Mouse (Mus musculus) cerebellum, adult 8-10 months (tissue): ENCODE data around the gene Cltc.
"Not testable (repeated sequence)": the region's sequence is repeated elsewhere in the genome, so short reads cannot be mapped to it uniquely, and the experiment has no call there.

Experiments used
- DNase-seq: peaks from one replicate; pipeline ENCODE4 v3.0.0; 2022

Gene Cltc

DNA sequence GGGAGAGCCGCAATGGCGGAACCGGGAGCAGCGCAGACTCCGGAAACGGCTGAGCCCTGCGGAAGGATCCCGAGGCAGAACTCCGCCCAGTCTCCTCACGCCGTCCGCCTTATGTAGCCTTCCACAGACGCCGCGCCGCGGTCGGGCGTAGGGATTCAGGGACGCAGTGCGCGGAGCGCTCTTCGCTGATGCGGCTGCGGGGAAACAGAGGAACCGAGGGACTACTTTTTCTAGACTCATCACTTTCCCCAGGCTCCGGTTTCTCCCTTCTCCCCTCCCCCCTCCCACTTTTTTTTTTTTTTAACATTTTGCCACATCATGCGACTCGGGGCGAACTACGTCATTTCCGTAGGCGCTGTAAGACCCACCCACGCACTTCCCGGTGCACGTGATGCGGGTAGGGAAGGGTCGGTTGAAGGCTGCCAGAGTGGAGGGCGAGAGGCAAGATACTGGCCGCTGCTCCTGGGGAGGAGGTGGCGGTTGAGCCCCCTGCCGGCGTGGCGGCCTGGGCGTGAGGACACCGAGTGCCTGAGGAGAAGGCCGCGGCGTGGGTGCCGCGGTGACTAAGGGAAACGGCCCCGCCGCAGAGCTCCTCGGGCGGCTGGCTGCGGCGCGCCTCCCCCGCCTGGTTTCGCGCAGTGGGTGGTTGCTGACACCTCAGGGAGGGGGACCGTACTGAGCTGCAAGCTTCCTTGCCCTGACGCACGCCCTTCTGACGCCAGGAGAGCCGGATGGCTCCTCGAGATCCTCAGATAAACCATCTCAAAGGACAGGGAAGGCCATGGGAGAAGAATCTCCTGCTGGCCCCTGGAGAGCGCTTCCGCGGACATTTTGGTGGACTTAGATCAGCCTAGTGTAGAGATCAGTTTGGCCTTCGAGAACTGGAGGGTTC, at the start of gene Cltc:
Gene Cltc, minus strand, starts transcription at position 86 of the 892 bp plus-strand sequence.
- peak; percentile 98 for DNase-seq

DNA sequence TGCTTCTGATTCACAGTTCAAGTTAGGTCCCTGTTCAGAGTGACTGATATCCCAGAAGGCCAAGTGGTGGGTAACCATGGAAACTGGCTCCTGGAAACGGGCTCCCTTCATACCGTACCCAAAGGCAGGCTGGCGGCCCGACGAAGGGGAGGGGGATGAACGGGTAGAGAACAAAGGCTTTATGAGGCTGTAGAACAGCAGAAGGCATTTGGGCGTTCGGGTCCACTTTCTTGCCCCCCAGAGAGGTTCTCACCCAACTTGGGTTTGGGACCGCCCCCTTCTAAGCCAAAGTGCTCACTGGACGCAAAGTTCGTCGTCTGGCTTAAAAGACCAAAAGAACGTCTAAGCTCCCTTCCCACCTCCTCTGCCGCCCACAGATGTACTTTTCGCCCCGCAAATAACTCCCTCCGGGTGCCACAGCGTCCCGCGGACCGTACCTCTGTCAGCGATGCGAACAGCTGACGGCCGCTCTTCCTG, 49.7 kb upstream of the Cltc start:
- DNase-seq = no peak

DNA sequence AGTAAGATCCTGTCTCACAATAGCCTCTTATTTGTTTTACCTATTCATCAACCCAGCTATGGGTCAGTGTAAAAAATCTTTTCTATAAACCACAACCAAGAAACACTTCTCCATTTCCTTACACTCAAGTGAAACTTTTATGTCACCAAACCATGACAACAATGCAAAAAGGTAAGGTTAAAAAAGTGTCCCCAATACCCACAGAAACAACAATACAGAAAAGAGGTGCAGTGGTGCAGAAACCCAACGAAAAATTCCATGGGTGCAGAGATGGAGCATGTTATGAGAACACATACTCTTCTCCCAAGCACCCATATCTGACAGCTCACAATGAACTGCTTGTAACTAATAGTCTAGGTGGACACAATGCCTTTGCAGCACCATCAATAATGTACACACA, 36.8 kb upstream of the Cltc start:
- DNase-seq = no peak

DNA sequence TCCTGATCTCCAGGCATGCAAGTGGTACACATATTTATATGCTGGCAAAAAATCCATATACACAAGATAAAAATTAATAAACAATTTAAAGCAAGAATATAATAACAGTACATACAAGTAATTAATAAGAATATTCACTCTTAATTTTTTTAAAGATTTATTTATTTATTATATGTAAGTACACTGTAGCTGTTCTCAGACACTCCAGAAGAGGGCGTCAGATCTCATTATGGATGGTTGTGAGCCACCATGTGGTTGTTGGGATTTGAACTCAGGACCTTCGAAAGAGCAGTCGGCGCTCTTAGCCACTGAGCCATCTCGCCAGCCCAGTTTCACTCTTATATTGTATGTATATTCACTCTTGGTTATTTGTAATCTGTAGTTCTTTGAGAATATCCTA, 30.1 kb upstream of the Cltc start:
- not testable (repeated sequence) for DNase-seq

- no peak for DNase-seq
These were observed 28.4 kb upstream of the Cltc start for GRCm38 (mm10) chr11:86785767-86786166.

DNA sequence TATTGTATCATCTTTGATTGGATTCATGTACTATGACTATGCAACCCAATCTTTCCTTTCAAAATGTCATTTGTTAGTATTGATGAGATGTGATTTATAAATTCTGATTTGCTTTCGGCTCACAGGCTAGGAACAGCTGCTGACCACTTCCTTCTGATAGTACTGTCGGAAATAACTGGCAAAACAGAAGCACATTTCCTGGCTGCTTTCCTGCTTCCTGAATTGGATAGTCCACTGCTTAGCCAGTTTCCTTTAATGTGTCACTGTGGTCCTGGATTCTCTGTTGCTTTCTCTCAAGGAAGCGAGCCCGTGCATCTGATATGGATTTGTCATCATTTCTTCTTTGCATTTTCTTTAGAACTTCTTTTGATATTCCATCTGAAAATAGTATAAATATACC, 12.5 kb upstream of the Cltc start:
- no peak for DNase-seq

DNA sequence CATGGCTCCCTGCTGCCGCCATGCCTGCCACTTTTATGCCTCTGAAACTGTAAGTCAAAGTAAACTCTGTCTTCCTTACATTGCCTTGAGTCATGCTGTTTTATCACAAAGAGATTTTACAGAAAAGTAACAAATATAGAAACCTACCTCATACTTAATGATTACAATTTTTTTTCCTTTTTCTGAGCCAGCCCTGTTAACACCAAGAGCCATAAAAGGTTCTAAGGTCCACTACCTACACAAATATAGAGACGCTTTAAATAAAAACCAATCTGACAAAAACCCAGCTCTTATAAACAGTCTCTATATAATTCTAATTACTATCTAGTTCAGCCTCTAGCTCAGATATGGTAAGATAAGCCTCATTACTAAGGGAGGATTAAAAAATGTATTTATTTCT, 7.1 kb upstream of the Cltc start:
- no peak for DNase-seq

GRCm38 (mm10) chr11:86763127-86763526, 5.8 kb upstream of the Cltc start:
- not testable (repeated sequence) for DNase-seq

- DNase-seq = no peak
These were observed 3.0 kb upstream of the Cltc start for GRCm38 (mm10) chr11:86760357-86760756.

- DNase-seq = no peak
These were observed 2.5 kb upstream of the Cltc start for GRCm38 (mm10) chr11:86759886-86760285.

GRCm38 (mm10) chr11:86759226-86759625, 1.9 kb upstream of the Cltc start:
- DNase-seq = no peak

DNA sequence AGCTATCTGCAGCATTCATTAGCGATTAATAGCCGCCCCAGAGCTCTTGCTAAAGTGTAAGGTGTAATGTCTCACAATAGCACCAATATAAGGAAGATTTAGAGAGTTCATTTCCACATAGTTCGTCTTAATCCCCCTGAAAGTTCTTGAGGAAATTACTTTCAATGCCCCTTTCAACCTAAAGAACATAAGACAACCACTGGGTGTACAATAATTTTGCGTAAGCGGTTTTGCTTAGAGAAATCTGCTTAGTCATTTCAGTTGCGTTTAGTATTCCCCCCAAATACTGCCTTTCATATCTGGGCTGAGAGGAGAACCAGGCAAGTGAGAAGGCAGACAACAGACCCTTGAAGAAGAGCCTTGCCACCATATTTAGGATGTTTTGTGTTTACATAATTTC, 1.2 kb upstream of the Cltc start:
- no peak for DNase-seq

DNA sequence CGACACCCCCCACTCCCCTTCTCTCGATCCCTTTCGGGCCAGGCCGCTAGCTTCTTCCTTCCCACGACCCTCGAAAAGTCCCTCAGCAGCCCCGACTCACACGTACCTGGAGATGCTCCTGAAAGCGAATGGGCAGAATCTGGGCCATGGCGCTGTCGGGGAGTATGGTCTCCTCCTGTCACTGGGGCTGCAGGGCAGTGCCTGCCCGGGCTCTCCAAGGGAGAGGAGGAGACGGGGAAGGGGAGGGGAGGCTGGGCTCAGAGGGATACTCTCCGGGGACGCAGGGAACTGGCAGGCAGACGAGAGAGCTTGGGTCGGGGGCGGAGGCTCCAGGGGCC, 254 bp downstream of the Cltc start:
- DNase-seq = no peak

GRCm38 (mm10) chr11:86756156-86757141, 916 bp downstream of the Cltc start:
- peak; percentile 47 for DNase-seq

- DNase-seq = no peak
These were observed 5.0 kb downstream of the Cltc start for GRCm38 (mm10) chr11:86752404-86752803.

DNA sequence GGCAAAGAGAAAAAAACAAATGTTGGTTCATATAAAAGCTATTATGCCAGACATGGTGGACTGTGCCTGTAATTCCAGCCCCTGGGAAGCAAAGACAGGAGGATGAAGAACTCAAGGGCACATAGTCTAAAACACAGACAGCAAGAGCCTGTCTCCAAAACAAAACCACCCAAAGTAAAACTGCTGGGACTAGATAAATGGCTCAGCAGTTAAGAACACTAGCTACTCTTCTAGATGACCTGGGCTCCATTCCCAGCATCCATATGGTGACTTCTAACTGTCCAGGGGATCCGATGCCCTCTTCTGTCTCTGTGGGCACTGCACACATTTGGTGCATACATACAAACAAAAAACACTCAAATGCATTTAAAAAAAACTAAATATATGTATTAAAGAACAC, 6.4 kb downstream of the Cltc start:
- no peak for DNase-seq

DNA sequence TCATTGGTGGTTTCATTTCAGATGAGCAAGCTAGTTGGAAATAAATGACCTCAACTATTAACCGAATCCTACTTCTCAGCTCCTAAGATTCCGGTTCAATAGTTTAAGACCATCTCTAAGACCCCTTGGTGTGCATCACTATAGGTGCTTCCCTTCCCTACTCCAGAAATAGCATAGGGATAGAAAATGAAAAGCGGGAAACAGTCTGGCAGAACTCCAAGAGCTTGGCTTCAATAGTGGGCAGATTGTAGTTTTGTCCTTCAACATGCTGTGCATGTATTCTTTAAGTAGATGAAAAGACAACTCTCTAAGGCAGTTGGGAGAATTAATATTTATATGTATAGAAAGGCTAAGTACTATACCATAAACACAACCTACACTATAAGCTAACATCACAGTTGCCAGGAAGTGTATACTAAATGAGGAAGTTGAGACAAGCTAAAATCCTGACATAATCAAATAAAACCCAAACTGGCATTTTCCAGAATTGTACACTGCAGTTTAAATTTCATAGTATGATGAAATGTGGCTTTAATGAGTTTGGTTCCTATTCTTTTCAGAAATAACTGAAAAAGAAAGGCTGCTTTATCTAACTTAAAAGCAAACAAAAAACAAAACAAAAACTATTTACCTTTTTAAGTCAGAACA, 7.5 kb downstream of the Cltc start:
- peak; percentile 37 for DNase-seq

GRCm38 (mm10) chr11:86745634-86746404, 11.5 kb downstream of the Cltc start:
- DNase-seq = no peak

- no peak for DNase-seq
These were observed 14.8 kb downstream of the Cltc start for GRCm38 (mm10) chr11:86742605-86743004.

DNA sequence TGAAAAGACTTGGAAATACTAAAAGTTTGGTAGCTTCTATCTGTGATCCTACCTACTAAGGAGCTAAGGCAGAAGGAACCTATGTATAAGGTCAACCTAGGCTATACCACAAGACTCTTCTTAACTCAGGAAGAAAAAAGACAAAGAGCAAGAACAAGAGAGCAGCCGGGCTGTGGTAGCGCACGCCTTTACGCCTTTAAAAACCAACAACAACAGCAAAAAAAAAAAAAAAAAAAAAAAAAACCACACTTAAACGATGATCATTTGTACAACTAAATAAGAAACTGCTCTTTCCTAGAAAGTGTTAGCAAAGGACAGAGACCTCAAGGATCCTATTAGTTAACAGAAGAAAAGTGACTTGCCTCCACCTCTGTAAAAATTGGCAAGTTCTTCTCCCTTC, 15.9 kb downstream of the Cltc start:
- DNase-seq = no peak

DNA sequence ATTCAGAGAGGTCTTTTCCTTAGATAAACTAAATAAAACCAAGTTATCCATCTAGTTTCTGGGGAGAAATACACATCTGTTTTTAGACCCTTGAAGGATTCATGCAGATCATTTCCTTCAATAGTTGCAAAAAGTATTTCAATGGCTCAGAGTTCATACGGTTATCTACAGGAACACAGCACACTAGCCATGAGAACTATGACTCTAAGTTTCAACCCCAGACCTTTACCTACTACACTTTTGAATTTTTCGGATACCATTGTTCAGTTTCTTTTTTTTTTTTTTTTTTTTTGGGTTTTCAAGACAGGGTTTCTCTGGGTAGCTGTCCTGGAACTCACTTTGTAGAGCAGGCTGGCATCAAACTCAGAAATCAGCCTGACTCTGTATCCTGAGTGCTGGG, 17.9 kb downstream of the Cltc start:
- no peak for DNase-seq

DNA sequence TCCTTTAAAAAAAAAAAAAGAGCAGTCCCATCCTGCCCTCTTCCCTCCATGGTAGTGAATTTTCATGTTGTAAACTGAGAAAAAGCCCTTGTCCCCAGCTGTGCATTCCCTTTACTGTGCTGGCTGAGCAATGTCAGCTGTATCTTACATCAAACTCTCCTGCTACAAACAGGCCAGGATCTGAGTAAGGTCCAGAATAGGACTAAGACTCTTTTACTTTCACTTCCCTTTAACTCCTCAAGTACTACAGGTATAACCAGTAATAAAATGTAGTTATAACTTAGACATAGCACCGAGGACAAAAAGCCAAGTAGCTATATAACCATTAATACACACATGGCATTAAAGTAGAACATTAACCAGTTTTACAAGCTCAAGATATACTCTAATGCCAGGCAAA, 18.4 kb downstream of the Cltc start:
- no peak for DNase-seq
